Mouse (Mus musculus) MN1 (cell line): Measurements from ENCODE around the gene Tescl.
A peak's percentile ranks its signal among the peaks of the same experiment; 100 is the strongest.

Experiments
- DNase-seq: peaks from one replicate; pipeline ENCODE4 v3.0.0-alpha.2; 2016; ENCODE audit warnings: low spot score

Tescl gene

GRCm38 (mm10) chr7:24333304-24333986, at the start of gene Tescl:
Gene Tescl (minus strand): TSS chr7:24333936.
- no peak for DNase-seq

GRCm38 (mm10) chr7:24382730-24383372, 49.1 kb upstream of the Tescl start:
- DNase-seq: no peak

- DNase-seq: no peak
Measured at GRCm38 (mm10) chr7:24380370-24380769, 46.6 kb upstream of the Tescl start.

- DNase-seq: no peak
Measured at GRCm38 (mm10) chr7:24379934-24380333, 46.2 kb upstream of the Tescl start.

- DNase-seq: peak; percentile 9
Measured at GRCm38 (mm10) chr7:24378049-24378701, 44.4 kb upstream of the Tescl start.

- DNase-seq: no peak
Measured at GRCm38 (mm10) chr7:24377091-24377865, 43.5 kb upstream of the Tescl start.

GRCm38 (mm10) chr7:24376456-24376855, 42.7 kb upstream of the Tescl start:
- no peak for DNase-seq

- DNase-seq: no peak
Measured at GRCm38 (mm10) chr7:24373538-24374379, 40.0 kb upstream of the Tescl start.

GRCm38 (mm10) chr7:24372786-24373185, 39.0 kb upstream of the Tescl start:
- DNase-seq: no peak

GRCm38 (mm10) chr7:24372300-24372699, 38.6 kb upstream of the Tescl start:
- no peak for DNase-seq

- DNase-seq: no peak
Measured at GRCm38 (mm10) chr7:24371809-24372145, 38.0 kb upstream of the Tescl start.

- DNase-seq: no peak
Measured at GRCm38 (mm10) chr7:24371012-24371808, 37.5 kb upstream of the Tescl start.

- no peak for DNase-seq
Measured at GRCm38 (mm10) chr7:24369731-24370541, 36.2 kb upstream of the Tescl start, which contains the start of gene Kcnn4. Gene Kcnn4 (plus strand): TSS chr7:24370263.

GRCm38 (mm10) chr7:24368946-24369345, 35.2 kb upstream of the Tescl start:
- no peak for DNase-seq

GRCm38 (mm10) chr7:24368226-24368625, 34.5 kb upstream of the Tescl start:
- DNase-seq: no peak

- DNase-seq: no peak
Measured at GRCm38 (mm10) chr7:24366716-24367632, 33.2 kb upstream of the Tescl start.

GRCm38 (mm10) chr7:24365258-24366014, 31.7 kb upstream of the Tescl start:
- DNase-seq: no peak

- peak; percentile 88 for DNase-seq
Measured at GRCm38 (mm10) chr7:24364827-24365226, 31.1 kb upstream of the Tescl start.
